Mouse (Mus musculus) hematopoietic stem cell, adult 5-6 weeks (primary cell): ENCODE results near the gene Eif5a2. TPM values are rescaled to one million over a fixed set of nuclear protein-coding genes. Genes with fewer than 3 reads are reported as not detected.
"Not testable (repeated sequence)": the region's sequence is repeated elsewhere in the genome, so short reads cannot be mapped to it uniquely, and the experiment has no call there.

Source experiments
- ATAC-seq, 2 experiments: fragments of 125-278 bp in 1 of 2; replicated peaks in 1 of 2; 2 replicates each; pipeline ENCODE4 v1.8.0; 2016 to 2017; ENCODE audit warnings: inconsistent platforms in 2 of 2, mild to moderate bottlenecking in 2 of 2, moderate number of reproducible peaks in 2 of 2, low read depth in 1 of 2, moderate TSS enrichment in 1 of 2; ENCODE audit not compliant: low FRiP score in 2 of 2, poor library complexity in 2 of 2, severe bottlenecking in 2 of 2, insufficient read depth in 1 of 2, low TSS enrichment in 1 of 2
- total RNA-seq: library from RNA; stranded (forward); fragments of 172-1452, 232-1000 nt; gene quantifications from 2 replicates; pipeline ENCODE4 v1.2.3, GENCODE M21; 2017

Eif5a2 gene
- total RNA-seq, result 4.7 and 6.7 TPM in 2 replicates

- peak; percentile 88 to 95 for ATAC-seq
Observed at GRCm38 (mm10) chr3:28780994-28781393, at the start of gene Eif5a2. Gene Eif5a2, plus strand, starts transcription at chr3:28781276.

- ATAC-seq, result peak; percentile 56 to 60; a peak in 3 of 4 replicates
Observed at GRCm38 (mm10) chr3:28734712-28735111, 46.4 kb upstream of the Eif5a2 start.

GRCm38 (mm10) chr3:28736981-28737380 is 44.1 kb upstream of the Eif5a2 start:
- no peak for ATAC-seq

- no peak for ATAC-seq
Observed at GRCm38 (mm10) chr3:28740353-28740752, 40.7 kb upstream of the Eif5a2 start.

- ATAC-seq, result no peak
Observed at GRCm38 (mm10) chr3:28743251-28743650, 37.8 kb upstream of the Eif5a2 start.

GRCm38 (mm10) chr3:28745835-28746483 is 35.1 kb upstream of the Eif5a2 start:
- peak; percentile 98 to 99 for ATAC-seq

- no peak for ATAC-seq
Observed at GRCm38 (mm10) chr3:28748151-28748550, 32.9 kb upstream of the Eif5a2 start.

- no peak for ATAC-seq
Observed at GRCm38 (mm10) chr3:28748956-28749355, 32.1 kb upstream of the Eif5a2 start.

GRCm38 (mm10) chr3:28755477-28755876 is 25.6 kb upstream of the Eif5a2 start:
- ATAC-seq, result no peak

- no peak for ATAC-seq
Observed at GRCm38 (mm10) chr3:28761225-28761789, 19.8 kb upstream of the Eif5a2 start.

GRCm38 (mm10) chr3:28766935-28767334 is 14.1 kb upstream of the Eif5a2 start:
- no peak for ATAC-seq

- no peak for ATAC-seq
Observed at GRCm38 (mm10) chr3:28768222-28768621, 12.9 kb upstream of the Eif5a2 start.

GRCm38 (mm10) chr3:28772919-28773318 is 8.2 kb upstream of the Eif5a2 start:
- not testable (repeated sequence) for ATAC-seq

GRCm38 (mm10) chr3:28775361-28775760 is 5.7 kb upstream of the Eif5a2 start:
- no peak; a peak in 1 of 4 replicates for ATAC-seq

- ATAC-seq, result peak in 1 of 2 experiments; percentile 15; a peak in 1 of 4 replicates
Observed at GRCm38 (mm10) chr3:28775958-28776357, 5.1 kb upstream of the Eif5a2 start.

GRCm38 (mm10) chr3:28776491-28776890 is 4.6 kb upstream of the Eif5a2 start:
- no peak for ATAC-seq

- peak in 1 of 2 experiments; percentile 9; a peak in 1 of 4 replicates for ATAC-seq
Observed at GRCm38 (mm10) chr3:28780511-28780910, 565 bp upstream of the Eif5a2 start.

- ATAC-seq, result peak in 1 of 2 experiments; percentile 47; a peak in 1 of 4 replicates
Observed at GRCm38 (mm10) chr3:28781422-28781821, 346 bp downstream of the Eif5a2 start.

- ATAC-seq, result 0 out of 4 replicates have a peak, but pooled peaks of 1 of the 2 experiments have one; percentile 1
Observed at GRCm38 (mm10) chr3:28781848-28782247, 772 bp downstream of the Eif5a2 start.
